Mouse (Mus musculus): ENCODE measurements around the gene Pcx. TPM values are rescaled to one million over a fixed set of nuclear protein-coding genes. Genes with fewer than 3 reads are reported as not detected.

Gene Pcx
- polyA plus RNA-seq, 1 experiment: 22.0 TPM

DNA sequence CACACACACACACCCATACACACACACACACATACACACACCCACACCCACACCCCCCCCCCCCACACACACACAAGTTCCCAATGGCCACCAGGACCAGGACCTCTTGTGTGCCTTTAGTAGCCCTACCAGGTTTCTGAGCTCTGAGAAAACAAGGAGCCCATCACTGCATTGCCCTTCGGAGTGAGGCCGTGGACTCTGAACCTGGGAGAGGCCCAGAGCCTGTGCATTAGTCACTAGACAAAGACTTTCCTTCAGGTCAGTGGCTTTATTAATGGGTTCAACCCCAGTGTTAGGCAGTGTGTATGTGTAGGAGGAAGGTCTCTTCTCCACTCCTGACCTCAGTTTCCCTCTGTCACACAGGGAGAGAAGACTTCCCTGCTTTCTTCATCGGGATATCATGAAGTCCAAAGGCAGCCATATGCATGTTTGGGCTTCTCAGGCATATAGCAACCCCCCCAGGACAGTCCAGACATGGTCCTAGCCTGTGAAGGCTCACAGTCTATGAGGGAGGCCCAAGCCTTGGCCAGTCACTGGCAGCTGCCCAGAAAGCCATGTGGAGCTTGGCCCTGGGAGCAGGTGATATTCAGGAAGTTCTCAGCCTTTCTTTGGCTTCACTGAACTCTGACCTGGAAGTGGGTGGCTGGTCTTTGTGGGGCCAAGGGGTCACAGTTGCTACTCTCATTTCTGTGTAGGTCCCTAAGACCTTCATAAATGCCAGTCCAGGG lies 13.6 kb upstream of the Pcx start:
- no peak for DNase-seq (ENCODE audit: low spot score)

DNA sequence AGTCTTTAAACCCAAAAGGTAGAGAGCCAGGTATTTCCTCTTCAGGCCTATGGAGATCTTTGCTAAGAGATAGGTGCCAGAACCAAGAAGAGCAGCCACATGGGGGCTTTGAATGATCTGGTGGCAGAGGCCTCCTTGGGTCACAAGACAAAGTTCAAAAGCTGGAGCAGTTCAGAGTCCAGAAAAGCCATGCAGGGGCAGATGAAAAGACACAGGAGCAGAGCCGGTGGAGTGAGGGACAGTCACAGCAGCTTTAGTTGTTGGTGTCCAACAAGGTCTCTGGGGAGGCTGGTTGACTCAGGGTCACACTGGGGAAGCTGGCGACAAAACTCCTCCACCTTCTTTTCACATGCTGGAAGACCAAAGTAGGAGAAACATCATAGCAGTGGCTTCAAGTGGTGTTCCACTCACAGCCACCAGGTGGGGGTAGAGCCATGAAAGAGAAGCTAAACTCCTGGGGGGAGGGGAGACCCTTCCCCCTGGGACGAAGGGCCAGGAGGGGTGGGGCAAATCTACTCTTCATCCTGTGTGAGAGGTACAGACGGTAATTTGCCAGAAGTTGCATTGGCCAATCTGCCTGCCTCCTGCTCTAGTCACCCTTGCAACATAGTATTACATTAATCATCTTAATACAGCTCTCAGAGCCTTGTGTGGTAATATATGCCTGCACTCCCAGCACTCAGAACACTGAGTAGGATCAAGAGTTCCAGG lies 12.9 kb upstream of the Pcx start:
- DNase-seq (ENCODE audit: low spot score): peak; percentile 49

DNA sequence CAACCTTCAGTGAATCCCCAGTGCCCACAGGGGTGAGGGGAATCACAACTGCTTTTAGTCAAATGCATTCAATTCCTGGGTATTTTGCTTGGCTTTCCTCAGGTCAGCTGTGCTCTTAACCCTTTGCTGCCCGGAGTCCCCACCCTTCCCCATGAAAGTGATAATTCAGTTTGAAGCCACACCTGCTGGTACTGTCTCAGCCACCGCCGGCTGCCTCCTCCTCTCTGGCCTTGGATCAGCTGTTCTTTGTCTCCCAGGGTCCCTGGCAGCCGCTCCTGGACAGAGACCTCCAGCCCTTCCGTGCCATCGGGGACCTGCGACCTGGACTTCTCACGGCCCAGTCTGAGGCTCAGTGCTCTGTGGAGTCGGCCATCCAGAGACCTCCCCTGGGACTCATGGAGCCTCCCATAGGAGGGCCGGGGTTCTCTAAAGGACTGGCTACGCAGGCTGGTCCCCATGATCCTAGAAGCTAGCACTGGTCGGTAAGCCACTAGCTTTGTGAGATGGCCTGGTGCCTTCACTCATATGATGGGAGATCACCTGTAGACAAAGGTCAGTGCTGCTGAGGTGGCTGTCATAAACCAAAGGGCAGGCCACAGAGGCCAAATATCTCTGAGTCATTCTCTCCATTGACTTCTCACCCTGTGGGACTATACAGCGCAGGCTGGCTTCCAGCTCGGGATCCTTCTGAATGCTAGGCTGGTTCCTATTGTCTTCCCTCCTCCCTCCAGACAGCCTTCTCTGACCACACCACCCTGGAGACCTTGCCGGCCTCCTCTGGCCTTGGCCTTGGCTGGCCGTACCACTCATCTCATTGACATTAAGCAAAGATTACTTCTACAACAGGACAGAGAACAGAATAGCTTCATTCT lies 12.0 kb upstream of the Pcx start, which contains the start of gene 2010003K11Rik:
Gene 2010003K11Rik, minus strand, starts transcription at position 522 of the 872 bp plus-strand sequence.
- no peak for DNase-seq (ENCODE audit: low spot score)

DNA sequence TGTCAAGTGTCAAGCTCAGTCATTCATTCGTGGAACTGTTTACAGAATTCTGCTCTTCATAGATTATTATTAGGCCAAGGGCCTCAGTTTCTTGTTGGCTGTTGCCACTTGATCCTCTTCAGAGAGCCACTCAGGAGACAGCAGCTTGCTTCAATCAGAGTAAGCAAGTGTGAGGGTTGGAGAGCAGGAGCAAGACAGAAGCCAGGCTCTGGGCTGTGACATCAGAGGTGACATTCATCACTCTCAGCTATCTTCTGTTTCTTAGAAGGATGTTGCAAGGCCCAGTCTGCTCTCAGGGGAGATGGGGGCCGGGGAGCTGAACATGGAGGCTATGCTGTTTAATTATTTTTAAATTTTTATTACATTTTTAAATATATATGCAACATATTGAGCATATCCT lies 7.6 kb upstream of the Pcx start:
- DNase-seq (ENCODE audit: low spot score): no peak

DNA sequence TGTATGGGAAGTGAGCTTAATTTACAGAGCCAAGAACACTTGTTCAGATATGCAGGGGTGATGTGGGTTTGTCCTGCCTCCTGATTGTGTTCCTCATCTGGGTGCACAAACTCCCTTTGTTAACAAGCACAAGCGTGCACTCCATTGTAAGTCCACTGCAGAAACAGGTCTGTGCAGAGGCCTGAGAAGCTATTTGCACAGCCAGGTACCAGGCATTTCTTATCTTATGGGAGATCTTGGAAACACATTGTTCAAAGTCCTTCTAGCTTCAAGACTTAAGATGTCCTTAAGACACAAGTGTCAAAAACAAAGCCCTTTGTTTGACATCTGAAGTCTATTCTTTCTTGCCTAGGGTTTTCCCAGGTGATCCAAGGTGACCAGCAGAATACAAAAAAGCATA lies 5.4 kb upstream of the Pcx start:
- no peak for DNase-seq (ENCODE audit: low spot score)

DNA sequence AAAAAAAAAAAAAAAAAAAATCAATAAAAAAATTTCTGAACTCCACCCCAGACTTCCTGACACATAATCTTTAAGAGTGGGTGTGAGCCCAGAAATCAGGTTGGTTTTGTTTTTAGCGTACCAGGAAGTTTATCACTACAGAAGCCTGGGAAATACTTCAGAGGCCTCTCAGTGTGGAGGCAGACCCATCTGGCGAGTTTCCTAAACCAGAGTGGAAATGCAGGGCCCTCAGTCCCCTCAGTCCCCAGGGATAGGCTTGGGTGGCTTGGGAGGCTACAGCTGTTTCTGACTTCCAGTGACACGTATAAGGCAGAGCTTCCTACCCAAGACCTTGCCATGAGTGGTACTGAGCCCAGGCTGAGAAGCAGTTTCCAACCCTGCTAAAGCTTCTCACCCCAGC lies 2.5 kb upstream of the Pcx start:
- DNase-seq (ENCODE audit: low spot score): no peak

DNA sequence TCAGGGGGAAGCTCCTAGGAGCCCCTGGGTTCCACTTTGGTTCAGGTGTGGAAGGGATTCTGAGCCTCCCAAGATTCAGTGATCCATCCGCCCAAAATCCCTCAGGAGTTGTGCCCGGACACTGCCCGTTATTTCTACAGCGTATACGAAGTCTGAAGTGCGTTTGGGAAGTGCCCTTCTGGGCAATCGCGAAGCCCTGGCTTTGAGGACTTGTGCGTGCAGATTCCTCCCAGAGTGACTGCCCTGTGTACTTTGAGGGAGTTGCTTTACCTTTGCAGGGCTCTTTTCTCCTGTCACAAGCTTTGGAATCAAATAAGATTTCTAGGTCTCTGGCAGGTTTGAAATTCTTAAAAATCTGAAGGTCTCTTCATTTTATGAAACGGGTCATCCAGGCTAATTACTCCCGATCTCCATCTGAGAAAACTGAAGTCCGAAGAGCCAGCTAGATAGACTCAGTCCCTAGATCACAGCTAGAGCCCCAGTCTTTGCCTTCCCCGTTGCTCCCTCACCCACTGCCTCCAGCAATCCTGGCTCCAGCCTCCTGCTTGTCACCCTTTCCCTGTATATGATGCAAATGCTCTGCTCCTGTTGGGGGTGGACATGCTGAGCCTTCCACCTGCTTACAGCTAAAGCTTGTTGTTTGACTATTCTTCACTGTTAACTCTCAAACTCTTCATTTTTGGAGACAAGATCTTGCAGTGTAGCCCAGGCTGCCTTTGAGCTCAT lies 1.0 kb downstream of the Pcx start:
- no peak for DNase-seq (ENCODE audit: low spot score)

DNA sequence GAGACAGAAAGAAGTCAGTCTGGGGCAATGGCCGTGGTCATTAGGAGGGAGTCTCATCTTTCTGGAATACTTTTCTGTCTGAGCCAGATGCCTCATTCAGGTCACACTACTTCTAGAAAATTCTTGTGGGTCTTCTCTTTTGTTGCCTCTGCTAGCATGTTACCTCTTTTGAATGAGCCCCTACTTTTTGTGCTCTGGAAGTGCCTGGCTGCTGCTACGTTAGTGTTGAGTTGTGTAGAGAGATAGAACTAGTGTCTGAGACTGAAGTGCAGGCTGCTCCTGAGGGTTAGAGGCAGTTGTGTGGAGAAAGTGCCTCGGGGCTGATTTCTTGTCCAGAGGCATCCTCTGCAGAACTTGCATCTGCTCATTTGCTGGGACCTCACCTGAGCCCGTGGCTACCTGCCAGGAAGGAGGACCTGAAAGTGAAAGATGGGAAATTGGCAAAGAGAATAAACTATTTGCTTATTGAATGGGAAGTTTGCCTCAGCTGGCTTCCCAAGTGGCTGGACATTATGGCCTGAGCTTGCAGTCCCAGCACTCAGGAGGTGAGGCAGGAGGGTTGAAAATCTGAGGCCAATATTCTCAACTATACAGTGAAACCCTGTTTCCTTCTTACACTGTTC lies 3.1 kb downstream of the Pcx start:
- no peak for DNase-seq (ENCODE audit: low spot score)

DNA sequence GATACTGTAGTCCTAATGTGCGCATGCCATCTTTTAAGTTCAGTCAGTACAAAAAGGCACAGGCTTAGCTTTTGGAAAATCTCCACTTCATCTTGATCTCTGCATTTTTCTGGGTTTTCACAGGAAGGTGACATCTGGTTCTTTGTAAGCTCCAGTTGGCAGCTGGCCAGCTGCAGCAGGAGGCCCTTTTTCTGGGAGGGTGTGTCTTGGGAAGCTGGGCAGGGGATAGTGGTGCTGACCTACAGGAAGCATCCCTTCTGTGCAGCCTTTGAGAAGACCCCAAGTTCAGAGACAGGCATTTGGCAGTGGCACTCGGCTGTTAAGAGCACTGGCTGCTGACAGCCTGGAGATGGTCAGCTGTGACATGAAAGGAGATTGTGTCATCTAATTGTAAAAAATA lies 5.5 kb downstream of the Pcx start:
- no peak for DNase-seq (ENCODE audit: low spot score)

DNA sequence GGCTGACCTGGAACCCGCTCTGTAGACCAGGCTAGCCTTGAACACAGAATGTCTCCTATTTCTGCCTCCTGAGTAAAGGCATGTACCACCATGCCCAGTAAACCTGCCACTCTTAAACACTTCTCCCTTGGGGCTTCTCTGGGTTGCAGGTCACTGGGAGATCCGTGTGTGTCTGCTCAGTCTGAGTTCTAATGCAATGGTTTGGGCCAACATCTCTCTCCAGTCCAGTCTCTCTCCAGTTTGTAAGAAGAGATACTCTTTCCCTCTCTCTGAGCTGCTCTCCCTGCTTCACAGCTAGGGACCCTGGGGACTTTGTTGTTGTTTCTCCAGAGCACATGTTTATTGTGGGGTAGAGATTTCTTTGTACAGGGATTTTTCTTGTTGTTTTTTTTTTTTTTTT lies 6.0 kb downstream of the Pcx start:
- no peak for DNase-seq (ENCODE audit: low spot score)

DNA sequence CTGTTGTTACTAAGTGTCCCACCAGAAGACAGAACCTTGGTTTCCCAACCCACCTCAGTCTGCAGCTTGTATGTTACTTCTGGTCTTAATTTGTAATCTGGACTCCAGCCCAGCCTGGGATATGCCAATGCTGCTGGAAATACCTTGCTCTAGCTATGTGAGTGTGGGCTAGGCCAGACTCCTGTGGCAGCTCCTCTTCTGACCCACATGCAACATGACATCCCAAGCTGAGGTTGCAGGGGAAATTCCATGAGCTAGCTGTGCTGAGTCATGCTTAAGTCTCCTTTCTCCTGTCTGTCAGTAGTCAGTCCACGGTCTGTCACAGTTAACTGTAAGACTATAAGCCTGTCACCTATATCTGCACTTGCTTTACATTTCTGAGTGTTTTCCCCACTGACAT lies 7.2 kb downstream of the Pcx start:
- DNase-seq (ENCODE audit: low spot score): no peak

DNA sequence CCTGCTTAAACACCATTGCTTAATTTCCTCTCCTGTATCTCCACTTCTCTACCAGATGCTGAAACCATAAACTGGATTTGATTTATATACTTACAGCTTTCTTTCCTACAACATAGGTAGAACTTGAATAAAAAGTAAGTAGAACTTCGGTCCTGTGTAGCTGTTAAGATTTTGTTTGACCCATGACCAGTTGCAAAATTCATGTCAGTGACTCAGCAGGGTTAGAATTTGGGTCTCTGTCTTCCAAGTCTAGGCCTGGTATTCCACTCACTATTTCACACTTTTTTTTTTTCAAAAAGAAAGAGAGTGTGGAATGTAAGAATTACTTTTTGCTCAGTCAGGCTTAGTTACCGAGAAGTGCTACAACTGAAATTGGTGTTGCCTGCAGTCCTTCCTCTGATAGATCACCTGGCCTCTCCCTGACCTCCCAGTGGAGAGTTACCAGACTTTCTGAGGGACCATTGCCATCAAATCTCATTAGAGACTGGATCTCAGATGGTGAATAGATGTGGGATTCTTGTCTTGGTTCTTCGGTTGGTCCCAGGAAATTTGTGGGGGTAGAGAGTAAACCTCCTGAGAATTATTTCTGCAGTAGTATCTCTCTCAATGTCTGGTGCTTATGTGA lies 11.3 kb downstream of the Pcx start:
- DNase-seq (ENCODE audit: low spot score): no peak

DNA sequence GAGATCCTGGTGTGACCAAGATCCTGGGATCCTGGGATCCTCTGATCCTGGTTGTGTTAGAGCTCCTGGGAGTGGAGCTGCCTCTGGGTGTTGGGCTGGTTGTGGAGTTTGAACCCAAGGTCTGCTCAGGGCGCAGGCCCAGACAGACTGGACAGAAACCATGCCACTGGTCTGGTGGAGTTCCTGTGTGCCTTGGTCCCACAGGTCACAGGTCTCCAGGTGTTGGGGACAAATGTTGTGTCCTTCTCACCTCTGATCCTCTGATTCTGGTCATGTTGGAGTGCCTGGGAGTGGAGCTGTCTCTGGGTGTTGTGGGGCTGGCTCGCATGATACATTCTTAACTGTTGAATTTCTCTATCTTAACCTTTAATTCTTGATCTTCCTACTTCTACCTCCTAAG lies 24.4 kb downstream of the Pcx start:
- no peak for DNase-seq (ENCODE audit: low spot score)

DNA sequence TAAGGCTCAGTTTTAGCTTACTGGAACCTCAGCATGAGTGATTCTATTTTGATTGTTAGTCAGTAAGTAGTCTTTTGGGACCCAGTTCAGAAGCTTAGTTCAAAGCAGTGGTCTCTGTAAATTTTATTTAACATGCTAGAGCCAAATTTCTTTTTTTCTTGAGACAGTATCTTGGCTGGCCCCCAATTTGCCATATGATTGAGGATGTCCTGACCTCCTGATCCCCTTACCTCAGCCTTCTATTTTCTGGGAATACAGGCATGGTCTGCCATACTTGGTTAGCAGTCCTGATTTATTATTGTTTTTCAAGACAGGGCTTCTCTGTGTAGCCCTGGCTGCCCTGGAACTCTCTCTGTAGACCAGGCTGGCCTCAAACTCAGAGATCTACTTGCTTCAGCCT lies 25.6 kb downstream of the Pcx start:
- no peak for DNase-seq (ENCODE audit: low spot score)

DNA sequence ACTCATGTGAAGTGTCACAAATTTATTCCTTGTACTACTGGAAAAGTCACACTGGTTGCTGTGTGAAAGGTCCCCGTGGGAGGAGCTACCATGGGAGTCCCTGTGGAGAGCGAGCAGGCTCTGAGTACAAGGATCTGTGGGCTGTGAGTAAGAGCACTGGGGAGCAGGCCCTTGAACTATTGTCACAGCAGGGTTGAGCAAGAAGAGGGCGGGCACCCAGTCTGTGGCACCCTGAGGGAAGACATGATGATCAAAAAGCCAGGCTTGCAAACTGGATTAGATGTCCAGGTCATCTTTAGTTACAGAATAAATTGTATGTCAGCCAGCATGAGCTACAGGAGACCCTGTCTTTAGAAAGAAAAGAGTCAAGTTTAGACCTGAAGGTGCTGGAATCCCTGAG lies 26.3 kb downstream of the Pcx start:
- no peak for DNase-seq (ENCODE audit: low spot score)

DNA sequence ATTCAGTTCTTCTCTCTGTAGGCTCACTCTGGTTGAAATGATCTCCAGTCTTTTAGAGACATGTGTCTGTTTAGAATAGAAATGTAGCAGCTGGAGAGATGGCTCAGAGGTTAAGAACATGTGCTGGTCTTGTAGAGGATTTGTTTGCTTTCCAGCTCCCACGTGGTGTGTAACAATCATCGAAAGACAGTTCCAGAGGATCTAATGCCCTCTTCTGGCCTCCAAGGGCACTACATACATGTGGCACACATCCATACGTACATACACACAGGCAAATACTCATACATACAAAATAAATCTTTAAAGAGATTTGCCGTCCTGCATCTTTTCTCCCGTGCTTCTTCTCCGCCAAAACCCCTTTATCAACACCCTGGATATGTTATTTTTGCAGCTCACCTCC lies 30.0 kb downstream of the Pcx start:
- no peak for DNase-seq (ENCODE audit: low spot score)

DNA sequence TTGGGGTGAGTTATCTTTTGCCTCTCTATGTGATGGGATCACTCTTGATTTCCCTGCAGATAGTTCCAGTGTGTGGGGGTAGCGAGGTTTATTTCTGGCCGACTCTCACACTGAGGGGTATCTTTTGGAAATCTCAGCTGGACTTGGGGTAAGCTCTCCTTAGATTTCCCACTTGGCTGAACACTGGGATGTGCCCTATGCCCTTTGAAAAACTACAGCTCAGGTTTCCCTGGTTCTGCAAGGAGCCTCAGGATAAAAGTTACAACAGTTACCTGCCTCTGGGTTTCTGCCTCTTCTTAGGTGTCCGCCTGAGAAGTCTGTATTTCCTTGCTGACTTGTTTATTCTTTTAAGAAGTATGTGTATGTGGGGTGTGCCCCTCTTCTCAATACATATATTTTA lies 30.7 kb downstream of the Pcx start:
- DNase-seq (ENCODE audit: low spot score): no peak

DNA sequence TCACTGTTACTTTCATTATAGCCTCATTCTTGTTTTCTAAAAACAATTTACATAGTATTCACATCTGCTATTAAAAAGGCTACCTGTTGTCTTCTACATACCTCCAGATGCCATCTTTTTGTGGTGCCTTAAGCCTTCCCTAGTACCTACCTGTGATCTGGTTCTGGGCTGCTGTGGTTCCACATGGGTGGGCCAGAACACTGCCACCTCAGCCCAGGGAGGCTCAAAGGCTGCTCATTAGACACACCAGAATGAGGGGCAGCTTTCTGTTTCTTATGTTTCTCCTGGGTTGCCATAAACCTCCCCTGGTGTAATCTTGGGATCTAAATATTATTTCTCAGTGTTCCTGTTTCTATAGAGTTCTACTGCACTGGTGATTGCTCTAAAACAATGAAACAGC lies 31.8 kb downstream of the Pcx start:
- DNase-seq (ENCODE audit: low spot score): no peak

DNA sequence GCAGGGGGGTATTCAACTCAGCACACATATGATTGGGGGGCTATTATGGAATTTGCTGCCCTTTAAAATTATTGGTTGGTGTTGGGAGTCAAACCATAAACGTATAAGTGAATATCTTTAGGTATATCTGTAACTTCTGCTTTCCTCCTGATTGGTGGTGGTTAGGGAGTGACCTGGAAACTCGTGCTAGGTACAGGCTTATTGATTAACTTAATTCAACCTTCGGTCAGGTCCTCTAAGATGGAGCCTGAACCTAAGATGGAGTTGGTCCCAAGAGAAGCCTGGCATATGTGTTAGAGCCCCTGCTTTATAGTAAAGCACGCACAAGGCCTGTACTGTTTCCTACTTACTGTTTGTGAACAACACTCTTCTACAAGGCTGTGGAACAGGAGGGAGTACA lies 34.8 kb downstream of the Pcx start:
- DNase-seq (ENCODE audit: low spot score): no peak

DNA sequence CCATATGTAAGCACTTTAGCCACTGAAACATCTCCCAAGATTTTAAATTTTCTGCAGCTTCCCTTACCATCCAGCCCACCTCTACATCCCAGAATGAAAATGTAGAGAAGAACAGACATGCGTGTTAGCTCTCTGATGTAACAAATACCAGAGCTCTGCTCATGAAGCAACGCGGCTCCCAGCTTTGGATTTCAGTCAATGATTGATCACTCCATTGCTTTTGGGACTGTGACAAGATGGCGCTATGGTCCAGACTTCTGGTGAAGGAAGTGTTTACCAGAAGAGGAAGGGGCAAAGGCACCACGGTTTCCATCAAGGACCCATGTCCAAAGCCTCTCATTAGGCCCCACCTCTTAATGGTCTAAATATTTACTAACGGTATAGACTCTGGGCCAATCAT lies 35.6 kb downstream of the Pcx start:
- no peak for DNase-seq (ENCODE audit: low spot score)

DNA sequence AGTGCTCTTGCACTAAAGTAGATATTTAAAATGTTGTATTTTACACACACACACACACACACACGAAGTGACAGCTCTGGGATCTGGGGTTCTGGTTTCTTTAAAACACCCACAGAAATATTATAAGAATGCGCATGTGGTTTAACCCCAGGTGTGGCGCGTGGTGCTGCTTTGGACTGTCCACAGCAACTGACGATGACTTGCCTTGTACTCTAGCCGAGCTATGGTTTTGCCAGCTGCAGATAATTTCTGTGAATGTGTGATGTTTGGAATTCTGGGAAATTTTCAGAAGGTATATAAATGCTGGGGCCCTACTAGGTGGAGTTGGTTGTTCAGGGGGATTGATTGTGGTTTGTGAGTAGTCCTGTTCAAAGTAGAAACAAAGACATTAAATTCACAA lies 37.5 kb downstream of the Pcx start:
- DNase-seq (ENCODE audit: low spot score): no peak

Measured in urinary bladder, adult 2 months (tissue).